Mouse (Mus musculus) C2C12 (cell line): ENCODE measurements around the gene Hist1h3d. TPM values are rescaled to one million over a fixed set of nuclear protein-coding genes. Genes with fewer than 3 reads are reported as not detected.
A peak's percentile ranks its signal among the peaks of the same experiment; 100 is the strongest.
"Not testable (repeated sequence)": the region's sequence is repeated elsewhere in the genome, so short reads cannot be mapped to it uniquely, and the experiment has no call there.

ENCODE experiments used
- H3K27me3 ChIP-seq: one replicate; pipeline ENCODE4 v1.6.1; 2011; ENCODE audit not compliant: control insufficient read depth, insufficient read depth, insufficient read length
- H3K36me3 ChIP-seq: one replicate; pipeline ENCODE4 v1.6.1; 2011; ENCODE audit not compliant: control insufficient read depth, insufficient read depth
- H3K4me3 ChIP-seq: one replicate; pipeline ENCODE4 v1.5.1; 2011; ENCODE audit warnings: mild to moderate bottlenecking, control low read depth; ENCODE audit not compliant: poor library complexity, insufficient read depth, severe bottlenecking
- H3K79me2 ChIP-seq: one replicate; pipeline ENCODE4 v1.6.1; 2011; ENCODE audit not compliant: control insufficient read depth, insufficient read depth
- H3K79me3 ChIP-seq: one replicate; pipeline ENCODE4 v1.6.1; 2011; ENCODE audit warnings: low read depth, control low read depth
- H3ac ChIP-seq: one replicate; pipeline ENCODE3; 2011; ENCODE audit warnings: low read depth; ENCODE audit not compliant: control insufficient read depth, insufficient read length
- CEBPB ChIP-seq: IDR thresholded peaks from one replicate; pipeline ENCODE4 v1.6.1; 2011; ENCODE audit warnings: low read depth, mild to moderate bottlenecking, control low read depth, moderate library complexity
- CTCF ChIP-seq: IDR thresholded peaks from one replicate; pipeline ENCODE4 v1.5.1; 2011; ENCODE audit not compliant: control insufficient read depth, insufficient read depth, insufficient read length
- FOSL1 ChIP-seq: IDR thresholded peaks from one replicate; pipeline ENCODE4 v1.8.0; 2011; ENCODE audit warnings: mild to moderate bottlenecking, low read length; ENCODE audit not compliant: poor library complexity, insufficient read depth, severe bottlenecking
- MAX ChIP-seq: IDR thresholded peaks from one replicate; pipeline ENCODE4 v1.6.1; 2011; ENCODE audit warnings: mild to moderate bottlenecking, control low read depth
- MYOD1 ChIP-seq: IDR thresholded peaks from one replicate; pipeline ENCODE4 v1.6.1; 2011; ENCODE audit warnings: low read depth; ENCODE audit not compliant: control insufficient read depth, insufficient read length
- MYOG ChIP-seq: IDR thresholded peaks from one replicate; pipeline ENCODE4 v1.6.1; 2011; ENCODE audit not compliant: control insufficient read depth, insufficient read length; ENCODE audit errors: extremely low read depth
- USF1 ChIP-seq: IDR thresholded peaks from one replicate; pipeline ENCODE4 v1.6.1; 2011; ENCODE audit warnings: low read depth, mild to moderate bottlenecking, control low read depth, moderate library complexity
- polyA plus RNA-seq: library from polyadenylated mRNA; unstranded; fragments of >200 nt; fragmentation: generic; extraction: Trizol; gene quantifications from one replicate; pipeline ENCODE4 v1.2.1, GENCODE M21; 2012; ENCODE audit warnings: missing spikeins

Hist1h3d gene
- polyA plus RNA-seq, 1 experiment = 1.9 TPM

DNA sequence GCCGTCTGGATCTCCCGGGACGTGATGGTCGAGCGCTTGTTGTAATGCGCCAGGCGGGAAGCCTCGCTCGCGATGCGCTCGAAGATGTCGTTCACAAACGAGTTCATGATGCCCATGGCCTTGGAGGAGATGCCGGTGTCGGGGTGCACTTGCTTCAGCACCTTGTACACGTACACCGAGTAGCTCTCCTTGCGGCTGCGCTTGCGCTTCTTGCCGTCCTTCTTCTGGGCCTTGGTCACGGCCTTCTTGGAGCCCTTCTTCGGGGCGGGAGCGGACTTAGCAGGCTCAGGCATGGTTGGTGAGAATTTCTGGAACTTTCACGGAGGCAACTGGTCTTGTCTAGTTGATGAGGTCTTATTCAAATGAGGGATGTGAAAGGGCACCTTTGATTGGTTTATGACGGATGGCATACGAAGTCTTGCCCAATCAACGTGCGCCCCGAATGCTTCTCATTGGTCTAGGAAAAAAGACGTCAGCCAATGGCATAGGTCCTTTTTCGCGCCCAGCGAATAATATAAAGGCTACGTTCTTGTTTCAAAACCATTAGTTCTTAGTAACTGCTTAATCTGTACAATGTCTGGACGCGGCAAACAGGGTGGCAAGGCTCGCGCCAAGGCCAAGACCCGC is 1.6 kb upstream of the Hist1h3d start, which contains the start of the genes Hist1h2bf and Hist1h2ad:
Gene Hist1h2bf (minus strand): TSS at position 299 of the 627 bp plus-strand sequence.
Gene Hist1h2ad (plus strand): TSS at position 484 of the 627 bp plus-strand sequence.
- H3ac ChIP-seq = peak within 1 kb of the TSS; percentile 53
- H3K79me3 ChIP-seq, H3K79me2 ChIP-seq, H3K27me3 ChIP-seq, H3K36me3 ChIP-seq: not testable (repeated sequence)
- peak within 1 kb of the TSS; percentile 25 for H3K4me3 ChIP-seq

DNA sequence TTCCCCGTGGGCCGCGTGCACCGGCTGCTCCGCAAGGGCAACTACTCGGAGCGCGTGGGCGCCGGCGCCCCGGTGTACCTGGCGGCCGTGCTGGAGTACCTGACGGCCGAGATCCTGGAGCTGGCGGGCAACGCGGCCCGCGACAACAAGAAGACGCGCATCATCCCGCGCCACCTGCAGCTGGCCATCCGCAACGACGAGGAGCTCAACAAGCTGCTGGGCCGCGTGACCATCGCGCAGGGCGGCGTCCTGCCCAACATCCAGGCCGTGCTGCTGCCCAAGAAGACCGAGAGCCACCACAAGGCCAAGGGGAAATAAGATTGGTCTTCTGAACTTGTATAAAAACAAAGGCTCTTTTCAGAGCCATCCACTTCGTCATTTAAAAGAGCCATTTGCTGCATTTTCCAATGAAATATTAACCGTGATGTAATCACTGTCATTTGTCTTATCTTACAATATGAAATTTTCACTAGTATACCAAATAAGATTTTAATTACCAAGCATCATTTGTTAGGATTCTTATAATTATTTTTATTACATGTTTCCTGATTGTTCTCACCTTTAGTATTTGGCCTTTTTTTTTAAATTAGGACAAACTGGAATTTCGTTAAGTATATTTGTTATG is 905 bp upstream of the Hist1h3d start:
- not testable (repeated sequence) for H3K27me3 ChIP-seq, H3K4me3 ChIP-seq, H3K79me3 ChIP-seq, H3ac ChIP-seq, H3K79me2 ChIP-seq, H3K36me3 ChIP-seq

DNA sequence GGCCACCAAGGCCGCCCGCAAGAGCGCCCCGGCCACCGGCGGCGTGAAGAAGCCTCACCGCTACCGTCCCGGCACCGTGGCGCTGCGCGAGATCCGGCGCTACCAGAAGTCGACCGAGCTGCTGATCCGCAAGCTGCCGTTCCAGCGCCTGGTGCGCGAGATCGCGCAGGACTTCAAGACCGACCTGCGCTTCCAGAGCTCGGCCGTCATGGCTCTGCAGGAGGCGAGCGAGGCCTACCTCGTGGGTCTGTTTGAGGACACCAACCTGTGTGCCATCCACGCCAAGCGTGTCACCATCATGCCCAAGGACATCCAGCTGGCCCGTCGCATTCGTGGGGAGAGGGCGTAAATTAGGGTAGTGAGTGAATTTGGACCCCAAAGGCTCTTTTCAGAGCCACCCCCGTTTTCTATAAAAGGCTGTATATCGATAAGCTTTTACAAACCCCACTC is 326 bp downstream of the Hist1h3d start:
- Histone ChIP-seq H3ac (peak overlapping the region; percentile 34), H3K4me3 (peak overlapping the region; percentile 35)
- H3K79me2 ChIP-seq, H3K79me3 ChIP-seq, H3K36me3 ChIP-seq, H3K27me3 ChIP-seq: not testable (repeated sequence)

DNA sequence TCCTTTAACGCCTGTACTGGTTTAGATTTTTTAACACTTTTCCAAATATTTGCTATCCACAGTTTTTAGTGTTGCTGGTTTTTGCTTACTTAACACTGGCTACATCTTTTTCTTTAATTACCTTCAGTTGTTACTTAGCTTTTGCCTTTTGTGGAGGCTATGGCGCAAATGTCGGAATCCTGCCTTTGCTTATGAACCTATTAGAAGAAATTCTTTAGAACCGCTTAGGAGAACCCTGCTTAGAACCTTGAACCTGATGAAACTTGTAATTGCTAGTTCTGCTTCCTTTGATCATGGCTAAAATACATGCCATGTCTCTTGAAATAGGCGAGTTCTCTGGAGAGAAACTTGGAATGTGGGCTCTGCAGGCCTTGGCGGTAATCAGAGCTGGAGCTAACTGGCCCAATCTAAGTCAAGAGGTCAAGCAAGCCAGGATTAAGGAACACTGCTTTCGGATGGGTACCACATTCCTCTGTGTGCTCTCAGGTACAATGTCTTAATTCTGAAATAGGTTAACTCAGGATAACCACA is 853 bp downstream of the Hist1h3d start:
- Histone ChIP-seq H3K4me3 (peak overlapping the region; percentile 35), H3K27me3 (no peaks in the 10 kb centered on the region), H3K79me3 (no peaks in the 10 kb centered on the region), H3ac (peak overlapping the region; percentile 55), H3K79me2 (no peaks in the 10 kb centered on the region), H3K36me3 (no peaks in the 10 kb centered on the region)
- TF ChIP-seq MYOD1 = no peak
- no peak for TF ChIP-seq MAX
- TF ChIP-seq MYOG = no peak

DNA sequence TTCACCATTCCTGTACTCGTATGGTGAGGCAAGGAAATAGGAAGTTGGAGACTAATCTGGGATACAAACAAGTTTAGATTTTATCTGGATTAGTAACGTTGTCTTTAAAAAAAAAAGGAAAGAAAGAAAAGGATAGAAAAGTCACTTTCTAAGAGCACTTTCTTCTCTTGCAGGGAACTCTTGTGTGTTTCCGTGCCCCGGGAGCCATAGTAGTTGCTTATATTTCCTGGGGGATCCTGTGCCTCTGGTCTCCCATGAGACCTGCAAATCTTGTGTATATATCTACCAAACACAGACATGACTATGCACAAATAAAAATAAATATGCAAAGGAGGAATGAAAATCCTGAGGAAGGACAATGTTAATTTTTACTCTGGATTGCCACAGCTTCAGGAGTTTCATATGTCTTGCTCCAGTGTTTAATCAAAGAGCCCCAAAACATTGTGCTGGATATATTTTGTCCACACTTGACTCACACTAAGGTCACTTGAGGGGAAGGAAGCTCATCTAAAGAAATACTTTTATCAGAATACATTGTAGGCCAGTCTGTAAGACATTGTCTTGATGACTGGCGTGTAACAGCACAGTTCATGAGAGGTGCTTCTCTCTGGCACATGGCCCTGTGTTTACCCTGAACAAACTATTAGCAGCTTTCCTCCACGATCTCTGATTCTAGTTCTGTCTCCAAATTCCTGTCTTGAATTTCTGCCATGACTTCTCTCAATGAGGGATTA is 1.5 kb downstream of the Hist1h3d start:
- TF ChIP-seq CEBPB (no peak), FOSL1 (no peak), MYOD1 (no peak), CTCF (no peak), MYOG (no peak), USF1 (no peak), MAX (no peak)
- peak overlapping the region; percentile 35 for H3K4me3 ChIP-seq

DNA sequence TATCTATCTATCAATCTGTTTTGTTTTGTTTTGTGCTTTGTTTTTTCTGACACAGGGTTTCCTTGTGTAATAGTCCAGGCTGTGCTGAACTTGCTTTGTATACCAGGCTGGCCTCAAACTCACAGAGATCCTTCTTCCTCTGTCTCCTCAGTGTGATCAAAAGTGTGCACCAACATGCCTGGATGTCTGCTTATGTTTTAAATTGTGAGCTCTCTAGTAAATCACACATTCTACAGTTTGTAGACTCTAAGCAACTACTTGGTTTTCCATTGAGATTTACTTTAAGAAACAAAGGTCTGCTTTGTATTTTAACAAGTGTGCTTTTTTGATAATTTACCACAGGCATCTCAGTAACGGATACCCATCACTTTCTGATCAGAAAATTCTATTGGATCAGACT is 2.3 kb downstream of the Hist1h3d start:
- no peaks in the 10 kb centered on the region for H3K36me3 ChIP-seq
- H3K79me2 ChIP-seq = no peaks in the 10 kb centered on the region
- no peaks in the 10 kb centered on the region for H3K27me3 ChIP-seq
- H3K4me3 ChIP-seq = no peak overlapping the region
- TF ChIP-seq MAX = no peak
- H3K79me3 ChIP-seq = no peaks in the 10 kb centered on the region
- no peak overlapping the region for H3ac ChIP-seq

More for the DNA sequence above, 1.5 kb downstream of the Hist1h3d start:
- peak overlapping the region; percentile 55 for H3ac ChIP-seq
- H3K27me3 ChIP-seq = no peaks in the 10 kb centered on the region
- no peaks in the 10 kb centered on the region for H3K79me3 ChIP-seq
- H3K79me2 ChIP-seq = no peaks in the 10 kb centered on the region
- no peaks in the 10 kb centered on the region for H3K36me3 ChIP-seq
